Mouse (Mus musculus) limb, embryonic 10.5 days (tissue): ENCODE results near the gene Gkap1. TPM values are rescaled to one million over a fixed set of nuclear protein-coding genes. Genes with fewer than 3 reads are reported as not detected.

Experiments
- DNase-seq: peaks from one replicate; pipeline ENCODE4 v3.0.0-alpha.2; 2017; ENCODE audit warnings: low spot score
- H3K27ac ChIP-seq: fragments of 300-500 bp; sonication (generic); 2 replicates; pipeline ENCODE4 v1.5.1; 2016; ENCODE audit warnings: mild to moderate bottlenecking
- H3K27me3 ChIP-seq: fragments of 300-500 bp; sonication (generic); 2 replicates; pipeline ENCODE4 v1.6.1; 2016; ENCODE audit warnings: low read depth, mild to moderate bottlenecking; ENCODE audit not compliant: poor library complexity, severe bottlenecking
- H3K36me3 ChIP-seq: fragments of 300-500 bp; sonication (generic); 2 replicates; pipeline ENCODE4 v1.6.1; 2016; ENCODE audit warnings: mild to moderate bottlenecking, moderate library complexity
- H3K4me1 ChIP-seq: fragments of 300-500 bp; sonication (generic); 2 replicates; pipeline ENCODE4 v1.6.1; 2016
- H3K4me3 ChIP-seq: fragments of 300-500 bp; sonication (generic); 2 replicates; pipeline ENCODE4 v1.5.1; 2016; ENCODE audit warnings: mild to moderate bottlenecking, moderate library complexity
- H3K9me3 ChIP-seq: fragments of 300-500 bp; sonication (generic); replicated peaks from 2 replicates; pipeline ENCODE4 v1.6.1; 2016; ENCODE audit warnings: mild to moderate bottlenecking
- WGBS: fragments of 180-500 bp; shearing (Covaris S2); methylation state at CpG from one replicate; pipeline ENCODE4 v1.1.7; 2016; 5-methylcytosine and 5-hydroxymethylcytosine counted together
- polyA plus RNA-seq: library from polyadenylated mRNA; unstranded; fragments of >200 nt; fragmentation: Nextera tagmentation; extraction: Ambion mirVana; gene quantifications from 2 replicates; pipeline ENCODE4 v1.2.1, GENCODE M21; 2016

Gkap1 gene
- polyA plus RNA-seq, 1 experiment from 2014 or later = 12.8 TPM

DNA sequence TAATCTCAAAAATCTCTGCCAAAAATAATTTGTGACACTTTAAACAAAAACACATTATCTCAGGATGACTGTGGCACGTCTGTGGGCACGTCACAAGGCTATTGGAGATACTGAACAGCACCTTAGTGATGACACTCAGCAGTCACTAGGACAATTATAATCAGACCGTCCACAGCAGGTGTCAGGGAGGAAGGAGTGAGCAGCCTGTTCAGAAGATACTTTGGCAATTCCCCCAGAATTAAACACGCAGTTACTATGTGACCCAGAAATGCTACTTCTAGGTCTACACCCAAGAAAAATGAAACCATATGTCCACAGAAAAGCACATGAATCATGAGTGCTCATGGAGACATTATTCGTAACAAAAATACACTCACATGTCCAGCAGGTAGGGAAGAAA, 65.1 kb downstream of the Gkap1 start:
- WGBS = 86% methylated on average over 5 of the region's 5 CpGs
- DNase-seq = no peak
- Histone ChIP-seq H3K9me3 (no peaks in the 10 kb centered on the region), H3K36me3 (peaks cover 18% of the 10 kb centered on the region), H3K27ac (no peak overlapping the region), H3K27me3 (no peaks in the 10 kb centered on the region), H3K4me3 (no peak overlapping the region), H3K4me1 (peaks cover 16% of the 10 kb centered on the region)

GRCm38 (mm10) chr13:58206084-58206483, 69.4 kb downstream of the Gkap1 start:
- Histone ChIP-seq H3K27me3 (no peaks in the 10 kb centered on the region), H3K36me3 (peaks cover 10% of the 10 kb centered on the region), H3K4me1 (no peaks in the 10 kb centered on the region), H3K9me3 (no peaks in the 10 kb centered on the region), H3K4me3 (no peak overlapping the region), H3K27ac (no peak overlapping the region)
- 88% methylated on average over 4 of the region's 4 CpGs for WGBS
- DNase-seq = no peak

DNA sequence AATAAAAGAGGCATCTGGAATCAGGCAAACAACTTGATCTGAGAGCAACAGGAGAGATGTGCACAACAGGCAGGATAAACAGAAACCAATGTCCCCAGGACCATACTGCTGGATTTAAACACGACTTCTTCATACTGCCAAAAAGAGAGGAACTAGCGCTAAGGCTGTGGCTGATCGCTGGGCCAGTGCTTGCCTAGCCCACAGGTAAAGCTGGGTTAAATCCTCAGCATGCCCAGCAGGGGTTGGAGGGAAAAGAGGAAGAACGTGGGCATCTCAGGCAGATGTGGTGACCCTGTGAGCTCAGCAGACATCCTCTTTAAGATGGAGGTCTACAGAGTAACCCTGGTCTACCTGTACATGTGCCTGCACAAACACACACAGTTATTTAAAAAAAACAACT, 70.5 kb downstream of the Gkap1 start:
- H3K36me3 ChIP-seq = peaks cover 10% of the 10 kb centered on the region
- H3K4me3 ChIP-seq = no peak overlapping the region
- DNase-seq = no peak
- no peaks in the 10 kb centered on the region for H3K4me1 ChIP-seq
- 74% methylated on average over 4 of the region's 4 CpGs for WGBS
- H3K27me3 ChIP-seq = no peaks in the 10 kb centered on the region
- no peak overlapping the region for H3K27ac ChIP-seq
- no peaks in the 10 kb centered on the region for H3K9me3 ChIP-seq

DNA sequence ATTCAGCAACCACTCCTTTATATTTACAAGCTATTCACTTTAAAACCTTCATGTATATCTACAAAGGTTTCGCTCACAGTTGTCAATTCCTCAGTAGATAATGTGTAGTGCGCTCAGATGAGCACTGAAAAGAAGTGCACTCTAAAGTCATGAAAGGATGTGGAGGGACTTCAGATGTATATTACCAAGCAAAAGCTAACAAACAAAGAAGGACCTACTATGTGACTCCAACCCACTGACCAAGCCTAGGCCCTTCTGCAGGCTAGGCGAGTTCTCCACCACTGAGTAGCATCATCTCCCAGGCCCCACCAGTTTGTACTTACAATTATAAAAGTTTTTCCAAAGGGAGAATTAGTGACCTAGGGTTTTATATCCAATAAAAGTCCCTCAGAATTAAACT, 71.3 kb downstream of the Gkap1 start:
- Histone ChIP-seq H3K4me1 (no peaks in the 10 kb centered on the region), H3K36me3 (peaks cover 10% of the 10 kb centered on the region), H3K27ac (no peak overlapping the region), H3K9me3 (no peaks in the 10 kb centered on the region), H3K27me3 (no peaks in the 10 kb centered on the region), H3K4me3 (no peak overlapping the region)
- DNase-seq = no peak
- 94% methylated on average over 3 of the region's 3 CpGs for WGBS

DNA sequence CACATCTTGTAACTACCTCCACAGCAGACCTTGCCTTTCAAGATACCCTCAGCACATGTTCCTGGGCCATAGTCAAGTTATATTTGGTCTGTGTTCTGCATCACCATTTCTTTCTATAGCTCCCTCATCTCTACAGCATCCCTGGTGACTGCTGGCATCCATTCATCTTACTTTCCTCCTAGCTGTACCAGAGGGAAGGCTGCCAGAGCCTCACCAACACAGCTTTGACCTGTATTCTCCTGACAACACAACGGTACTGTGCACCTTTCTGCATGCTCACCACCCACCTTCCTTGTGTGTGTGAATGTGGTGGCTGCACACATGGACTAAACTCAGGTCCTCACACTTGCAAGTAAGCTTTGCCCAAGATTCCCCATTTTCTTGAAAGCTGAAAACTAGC, 72.6 kb downstream of the Gkap1 start:
- Histone ChIP-seq H3K27ac (no peak overlapping the region), H3K4me3 (no peak overlapping the region), H3K36me3 (peaks cover 13% of the 10 kb centered on the region), H3K9me3 (no peaks in the 10 kb centered on the region), H3K4me1 (no peaks in the 10 kb centered on the region), H3K27me3 (no peaks in the 10 kb centered on the region)
- 92% methylated on average over 1 of the region's 1 CpGs for WGBS
- DNase-seq = no peak

DNA sequence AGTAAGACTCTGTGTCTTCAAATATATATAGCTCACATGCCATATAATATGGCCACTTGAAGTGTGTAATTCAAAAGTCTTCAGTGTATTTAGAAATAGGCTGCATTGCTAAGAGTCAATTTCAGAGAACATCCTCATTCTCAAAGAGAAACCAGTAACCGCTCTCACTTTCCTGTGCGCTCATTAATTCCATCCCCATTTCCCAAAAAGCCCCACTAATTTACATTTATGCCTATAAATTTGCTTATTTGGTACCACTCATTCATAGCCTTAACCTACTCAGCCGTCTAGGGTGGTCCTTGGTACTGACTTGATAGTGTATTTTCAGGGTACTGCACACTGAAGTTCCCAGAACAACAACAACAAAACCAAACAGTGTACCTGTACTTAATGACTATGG, 73.6 kb downstream of the Gkap1 start:
- DNase-seq = no peak
- WGBS = 91% methylated on average over 3 of the region's 3 CpGs
- H3K27ac ChIP-seq = no peak overlapping the region
- H3K4me3 ChIP-seq = no peak overlapping the region
- no peaks in the 10 kb centered on the region for H3K27me3 ChIP-seq
- H3K36me3 ChIP-seq = peaks cover 18% of the 10 kb centered on the region
- H3K4me1 ChIP-seq = no peaks in the 10 kb centered on the region
- no peaks in the 10 kb centered on the region for H3K9me3 ChIP-seq

- 95% methylated on average over 6 of the region's 6 CpGs for WGBS
Measured at GRCm38 (mm10) chr13:58201343-58201742, 74.2 kb downstream of the Gkap1 start.

GRCm38 (mm10) chr13:58197981-58198640, 77.4 kb downstream of the Gkap1 start:
- WGBS = 91% methylated on average over 7 of the region's 7 CpGs
- H3K27ac ChIP-seq = no peak overlapping the region
- H3K27me3 ChIP-seq = no peaks in the 10 kb centered on the region
- H3K9me3 ChIP-seq = no peaks in the 10 kb centered on the region
- no peak for DNase-seq
- H3K4me3 ChIP-seq = no peak overlapping the region
- no peaks in the 10 kb centered on the region for H3K4me1 ChIP-seq
- H3K36me3 ChIP-seq = peaks cover 47% of the 10 kb centered on the region

More at GRCm38 (mm10) chr13:58201343-58201742, 74.2 kb downstream of the Gkap1 start:
- Histone ChIP-seq H3K9me3 (no peaks in the 10 kb centered on the region), H3K4me1 (no peaks in the 10 kb centered on the region), H3K27ac (no peak overlapping the region), H3K4me3 (no peak overlapping the region), H3K27me3 (no peaks in the 10 kb centered on the region), H3K36me3 (peaks cover 19% of the 10 kb centered on the region)
- no peak for DNase-seq

- no peaks in the 10 kb centered on the region for H3K9me3 ChIP-seq
- WGBS = 93% methylated on average over 3 of the region's 3 CpGs
- DNase-seq = no peak
- no peaks in the 10 kb centered on the region for H3K4me1 ChIP-seq
- H3K27ac ChIP-seq = no peak overlapping the region
- no peaks in the 10 kb centered on the region for H3K27me3 ChIP-seq
- peaks cover 56% of the 10 kb centered on the region for H3K36me3 ChIP-seq
- no peak overlapping the region for H3K4me3 ChIP-seq
Measured at GRCm38 (mm10) chr13:58197211-58197610, 78.3 kb downstream of the Gkap1 start.

DNA sequence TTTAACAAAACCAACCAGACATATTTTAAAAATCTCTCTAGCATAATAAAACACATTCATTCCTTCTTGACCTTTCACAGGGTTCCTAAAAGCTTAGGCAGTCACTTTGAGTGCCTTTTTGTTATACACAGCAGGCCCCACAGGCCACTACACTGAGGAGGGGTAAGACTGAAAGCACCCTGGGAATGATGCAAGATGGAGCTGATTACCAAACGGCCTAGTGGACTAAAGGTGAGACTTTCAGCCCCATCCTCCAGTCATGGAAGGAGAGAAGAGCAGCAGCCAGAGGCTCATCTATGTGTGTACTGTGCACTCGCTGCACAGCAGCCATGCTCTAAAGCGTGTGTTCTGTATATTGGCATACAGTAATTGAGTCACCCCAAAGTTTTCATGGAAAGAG, 80.6 kb downstream of the Gkap1 start:
- Histone ChIP-seq H3K4me3 (no peak overlapping the region), H3K9me3 (no peaks in the 10 kb centered on the region), H3K27ac (no peak overlapping the region), H3K36me3 (peaks cover 79% of the 10 kb centered on the region), H3K4me1 (no peaks in the 10 kb centered on the region), H3K27me3 (no peaks in the 10 kb centered on the region)
- 89% methylated on average over 3 of the region's 3 CpGs for WGBS
- DNase-seq = no peak

- Histone ChIP-seq H3K27me3 (no peaks in the 10 kb centered on the region), H3K36me3 (peaks cover 95% of the 10 kb centered on the region), H3K4me3 (no peak overlapping the region), H3K27ac (no peak overlapping the region), H3K9me3 (no peaks in the 10 kb centered on the region), H3K4me1 (no peaks in the 10 kb centered on the region)
- no peak for DNase-seq
- WGBS = 95% methylated on average over 3 of the region's 3 CpGs
Measured at GRCm38 (mm10) chr13:58193221-58193620, 82.3 kb downstream of the Gkap1 start.

- no peak overlapping the region for H3K27ac ChIP-seq
- no peaks in the 10 kb centered on the region for H3K9me3 ChIP-seq
- H3K4me3 ChIP-seq = no peak overlapping the region
- H3K27me3 ChIP-seq = no peaks in the 10 kb centered on the region
- 96% methylated on average over 6 of the region's 6 CpGs for WGBS
- peaks cover 95% of the 10 kb centered on the region for H3K36me3 ChIP-seq
- DNase-seq = no peak
- H3K4me1 ChIP-seq = no peaks in the 10 kb centered on the region
Measured at GRCm38 (mm10) chr13:58192146-58192545, 83.4 kb downstream of the Gkap1 start.

- Histone ChIP-seq H3K4me3 (no peak overlapping the region), H3K36me3 (peaks cover 95% of the 10 kb centered on the region), H3K4me1 (no peaks in the 10 kb centered on the region), H3K27me3 (no peaks in the 10 kb centered on the region), H3K9me3 (no peaks in the 10 kb centered on the region), H3K27ac (no peak overlapping the region)
- DNase-seq = no peak
- WGBS = 97% methylated on average over 14 of the region's 14 CpGs
Measured at GRCm38 (mm10) chr13:58191516-58191915, 84.0 kb downstream of the Gkap1 start.

DNA sequence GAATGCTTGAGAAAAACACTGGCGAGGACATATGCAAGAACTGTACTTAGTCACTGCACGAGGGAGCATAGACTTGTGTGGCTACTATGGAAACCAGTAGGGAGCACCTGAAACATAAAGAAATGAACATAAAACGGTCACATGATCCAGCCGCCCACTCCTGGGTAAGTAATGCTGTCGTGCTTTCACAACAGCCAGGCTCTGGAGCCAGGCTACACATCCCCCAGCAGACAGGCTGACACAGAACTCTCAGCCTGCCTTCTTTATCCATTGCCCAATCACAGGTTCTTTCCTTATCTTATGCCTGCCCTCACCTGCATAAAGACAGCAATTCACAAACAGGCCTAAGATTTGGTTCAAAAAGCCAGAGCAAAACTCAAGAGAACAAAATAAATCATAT, 86.0 kb downstream of the Gkap1 start:
- H3K4me1 ChIP-seq = no peaks in the 10 kb centered on the region
- H3K27ac ChIP-seq = no peak overlapping the region
- H3K27me3 ChIP-seq = no peaks in the 10 kb centered on the region
- H3K9me3 ChIP-seq = no peaks in the 10 kb centered on the region
- DNase-seq = no peak
- H3K4me3 ChIP-seq = no peak overlapping the region
- H3K36me3 ChIP-seq = peaks cover 93% of the 10 kb centered on the region
- 89% methylated on average over 5 of the region's 5 CpGs for WGBS
